Mouse (Mus musculus): ENCODE data around the gene Pknox1. TPM values are rescaled to one million over a fixed set of nuclear protein-coding genes. Genes with fewer than 3 reads are reported as not detected.
A peak's percentile ranks its signal among the peaks of the same experiment; 100 is the strongest.

Gene Pknox1
- polyA plus RNA-seq, 1 experiment, result 19.3 TPM

DNA sequence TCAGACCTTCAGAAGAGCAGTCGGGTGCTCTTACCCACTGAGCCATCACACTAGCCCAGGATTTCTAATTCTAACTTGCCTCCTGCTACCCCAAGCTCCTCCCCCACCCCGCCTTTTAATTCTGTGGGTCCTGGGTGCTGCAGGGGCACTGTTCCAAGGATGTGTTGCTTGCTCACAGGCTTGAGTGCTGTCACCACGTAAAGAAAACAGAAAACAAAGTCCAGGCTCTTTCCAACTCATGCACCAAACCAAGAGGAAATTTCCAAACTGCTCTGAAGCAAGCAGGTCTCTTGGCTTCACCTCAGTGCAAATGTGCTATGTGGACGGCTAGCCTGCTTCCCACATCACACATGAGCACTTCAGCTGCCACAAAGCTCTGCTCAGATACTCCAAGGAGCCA is 90.8 kb downstream of the Pknox1 start:
- H3K4me3 ChIP-seq (replicated peaks; ENCODE audit: control insufficient read depth, low read depth, low read length), result no peak overlapping the region

DNA sequence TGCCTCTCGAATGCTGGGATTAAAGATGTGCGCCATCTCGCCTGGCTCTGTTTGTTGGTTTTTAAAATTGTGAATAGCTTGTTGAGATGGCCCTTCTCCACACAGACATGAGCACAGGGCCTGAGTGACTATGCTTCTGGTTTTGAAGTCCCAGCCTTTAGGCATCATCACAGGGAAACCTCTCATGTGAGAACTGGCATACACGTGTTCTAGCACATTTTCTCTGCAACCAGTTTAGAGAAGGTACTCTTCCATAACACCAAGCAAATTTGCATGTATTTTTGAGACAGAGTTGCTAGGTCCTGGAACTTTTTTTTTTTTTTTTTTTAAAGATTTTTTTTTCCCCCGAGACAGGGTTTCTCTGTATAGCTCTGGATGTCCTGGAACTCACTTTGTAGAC is 92.1 kb downstream of the Pknox1 start:
- TF ChIP-seq POLR2A (IDR thresholded peaks at IDR 0.05; ENCODE audit: borderline replicate concordance, control insufficient read depth, low read depth, low read length), result no peak
- no peak for TF ChIP-seq CTCF (IDR thresholded peaks at IDR 0.05; ENCODE audit: control insufficient read depth, insufficient read depth, low read length)
- 76% methylated on average over 5 of the region's 5 CpGs for WGBS
- H3K4me1 ChIP-seq (ENCODE audit: control insufficient read depth, insufficient read depth, low read length), result peaks cover 9% of the 10 kb centered on the region
- no peak overlapping the region for H3K27ac ChIP-seq (ENCODE audit: control insufficient read depth, insufficient read depth, low read depth, low read length, poor library complexity)
- H3K4me3 ChIP-seq (replicated peaks; ENCODE audit: control insufficient read depth, low read depth, low read length), result no peak overlapping the region

More for the DNA sequence above, 90.8 kb downstream of the Pknox1 start:
- no peak for TF ChIP-seq POLR2A (IDR thresholded peaks at IDR 0.05; ENCODE audit: borderline replicate concordance, control insufficient read depth, low read depth, low read length)
- H3K4me1 ChIP-seq (ENCODE audit: control insufficient read depth, insufficient read depth, low read length), result peaks cover 9% of the 10 kb centered on the region
- H3K27ac ChIP-seq (ENCODE audit: control insufficient read depth, insufficient read depth, low read depth, low read length, poor library complexity), result peak overlapping the region; percentile 75; the same call in 1 of the 2 replicates
- WGBS, result 54% methylated on average over 4 of the region's 4 CpGs

Other genes starting within 250 kb of the Pknox1 start
- 1.3 and 2.9 TPM in 2 replicates for gene Pde9a, start 178.5 kb upstream of the Pknox1 start, polyA plus RNA-seq (2011; ENCODE audit: insufficient read depth, insufficient read length, low replicate concordance, missing spikeins)
- gene Wdr4, start 44.8 kb upstream of the Pknox1 start, polyA plus RNA-seq (2011; ENCODE audit: insufficient read depth, insufficient read length, low replicate concordance, missing spikeins), result 9.8 and 13.6 TPM in 2 replicates
- 57.2 and 97.0 TPM in 2 replicates for gene Ndufv3, start 44.6 kb upstream of the Pknox1 start, polyA plus RNA-seq (2011; ENCODE audit: insufficient read depth, insufficient read length, low replicate concordance, missing spikeins)
- gene Cbs, start 72.5 kb downstream of the Pknox1 start, polyA plus RNA-seq (2011; ENCODE audit: insufficient read depth, insufficient read length, low replicate concordance, missing spikeins), result 1.3 and 4.8 TPM in 2 replicates
- gene U2af1, start 94.2 kb downstream of the Pknox1 start, polyA plus RNA-seq (2011; ENCODE audit: insufficient read depth, insufficient read length, low replicate concordance, missing spikeins), result 228 and 282 TPM in 2 replicates
- gene Cryaa, start 113.1 kb downstream of the Pknox1 start, polyA plus RNA-seq (2011; ENCODE audit: insufficient read depth, insufficient read length, low replicate concordance, missing spikeins), result not detected in 2 replicates

All from bone marrow, adult 2 months (tissue).